Mouse (Mus musculus) heart, adult 2 months (tissue): ENCODE data around the gene Grk3.

Experiments used
- CTCF ChIP-seq: fragments of 200-600 bp; IDR thresholded peaks from 2 replicates; pipeline ENCODE4 v1.8.1; 2022; ENCODE audit warnings: antibody characterized with exemption, mild to moderate bottlenecking, moderate library complexity
- EP300 ChIP-seq: fragments of 200-500 bp; IDR thresholded peaks from 2 replicates; pipeline ENCODE4 v1.6.1; 2011; ENCODE audit warnings: low read depth, low read length, control low read depth; ENCODE audit not compliant: insufficient read depth
- POLR2A ChIP-seq: fragments of 200-500 bp; IDR thresholded peaks from 2 replicates; pipeline ENCODE4 v1.6.1; 2011; ENCODE audit warnings: mild to moderate bottlenecking, low read depth, low read length, control low read depth; ENCODE audit not compliant: insufficient read depth

- TF ChIP-seq CTCF = no peak
- no peak for TF ChIP-seq POLR2A
- no peak for TF ChIP-seq EP300
Observed at GRCm38 (mm10) chr5:112956368-112956767, 59.2 kb downstream of the Grk3 start.
